Mouse (Mus musculus) kidney, postnatal 0 days (tissue): ENCODE measurements at regions not wholly inside any gene's neighbourhood (a gene's known extent, or its start where the extent isn't known, plus 50 kb on each side); places are given as distances from the start of the nearest gene placed in this dataset.
A peak's percentile ranks its signal among the peaks of the same experiment; 100 is the strongest.
"Not testable (repeated sequence)": the region's sequence is repeated elsewhere in the genome, so short reads cannot be mapped to it uniquely, and the experiment has no call there.

Experiments
- ATAC-seq: fragments of 200-750 bp; cut with Nextera tagmentation; replicated peaks from 2 replicates; pipeline ENCODE4 v1.8.0; 2017; ENCODE audit warnings: low read depth, moderate number of reproducible peaks, moderate TSS enrichment, moderate library complexity; ENCODE audit not compliant: low FRiP score
- DNase-seq: peaks from one replicate; pipeline ENCODE4 v3.0.0-alpha.2; 2016; ENCODE audit warnings: low spot score
- H3K27ac ChIP-seq: fragments of 300-500 bp; sonication (generic); 2 replicates; pipeline ENCODE4 v1.5.1; 2014; ENCODE audit warnings: mild to moderate bottlenecking
- H3K27me3 ChIP-seq: fragments of 300-500 bp; sonication (generic); 2 replicates; pipeline ENCODE4 v1.6.1; 2014; ENCODE audit warnings: low read length, mixed read lengths; ENCODE audit not compliant: insufficient read depth
- H3K36me3 ChIP-seq: fragments of 300-500 bp; sonication (generic); 2 replicates; pipeline ENCODE4 v1.6.1; 2014; ENCODE audit warnings: low read length, mixed read lengths; ENCODE audit not compliant: insufficient read depth
- H3K4me1 ChIP-seq: fragments of 300-500 bp; sonication (generic); replicated peaks from 2 replicates; pipeline ENCODE4 v1.6.1; 2014; ENCODE audit warnings: antibody characterized with exemption, low read length, mixed read lengths; ENCODE audit not compliant: insufficient read depth
- H3K4me2 ChIP-seq: fragments of 300-500 bp; sonication (generic); 2 replicates; pipeline ENCODE4 v1.6.1; 2014; ENCODE audit warnings: mild to moderate bottlenecking, low read length, moderate library complexity, mixed read lengths
- H3K4me3 ChIP-seq: fragments of 300-500 bp; sonication (generic); replicated peaks from 2 replicates; pipeline ENCODE4 v1.5.1; 2014; ENCODE audit warnings: low read depth, low read length
- H3K9ac ChIP-seq: fragments of 300-500 bp; sonication (generic); 2 replicates; pipeline ENCODE4 v1.6.1; 2014; ENCODE audit warnings: low read depth, low read length
- H3K9me3 ChIP-seq: fragments of 300-500 bp; sonication (generic); replicated peaks from 2 replicates; pipeline ENCODE4 v1.6.1; 2016; ENCODE audit warnings: low read length, inconsistent platforms, mixed read lengths
- CTCF ChIP-seq: IDR thresholded peaks from 2 replicates; pipeline ENCODE4 v1.5.1; 2016; ENCODE audit warnings: antibody characterized with exemption, low read depth, mild to moderate bottlenecking, moderate library complexity
- WGBS: fragments of 180-500 bp; shearing (Covaris S2); extraction: QIAGEN DNeasy Blood & Tissue Kit; methylation state at CpG from one replicate; pipeline ENCODE4 v1.1.7; 2014; 5-methylcytosine and 5-hydroxymethylcytosine counted together

GRCm38 (mm10) chrX:97141170-97142085, 69.0 kb downstream of the Pgr15l start:
- not testable (repeated sequence) for H3K4me3 ChIP-seq, H3K9ac ChIP-seq, H3K27me3 ChIP-seq, H3K36me3 ChIP-seq, H3K4me2 ChIP-seq, H3K9me3 ChIP-seq, H3K4me1 ChIP-seq, H3K27ac ChIP-seq
- 58% methylated on average over 17 of the region's 27 CpGs for WGBS
- TF ChIP-seq CTCF, result 0 out of 2 replicates have a peak, but pooled peaks have one; percentile 6
- DNase-seq (peak; percentile 8), ATAC-seq (peak; percentile 68)

GRCm38 (mm10) chrX:97142237-97142636, 69.8 kb downstream of the Pgr15l start:
- ATAC-seq (no peak), DNase-seq (no peak)
- Histone ChIP-seq H3K36me3 (no peaks in the 10 kb centered on the region), H3K9me3 (no peaks in the 10 kb centered on the region), H3K4me1 (no peaks in the 10 kb centered on the region), H3K27ac (no peak overlapping the region), H3K9ac (no peak overlapping the region), H3K4me2 (peak overlapping the region; percentile 35), H3K27me3 (no peaks in the 10 kb centered on the region), H3K4me3 (no peak overlapping the region)
- TF ChIP-seq CTCF, result no peak

GRCm38 (mm10) chrX:97156155-97156554, 83.8 kb downstream of the Pgr15l start:
- WGBS, result 85% methylated on average over 2 of the region's 2 CpGs
- DNase-seq (no peak), ATAC-seq (no peak)
- no peak overlapping the region for H3K27ac ChIP-seq
- H3K4me3 ChIP-seq, result no peak overlapping the region
- no peaks in the 10 kb centered on the region for H3K4me1 ChIP-seq
- no peak overlapping the region for H3K4me2 ChIP-seq
- H3K9me3 ChIP-seq, result no peaks in the 10 kb centered on the region
- TF ChIP-seq CTCF, result no peak
- no peak overlapping the region for H3K9ac ChIP-seq
- H3K36me3 ChIP-seq, result no peaks in the 10 kb centered on the region
- no peaks in the 10 kb centered on the region for H3K27me3 ChIP-seq
